Mouse (Mus musculus): ENCODE data around the gene Lgr6. TPM values are rescaled to one million over a fixed set of nuclear protein-coding genes. Genes with fewer than 3 reads are reported as not detected.

Gene Lgr6
- polyA plus RNA-seq, 1 experiment: 1.3 TPM

- 78% methylated on average over 1 of the region's 1 CpGs for WGBS
- no peaks in the 10 kb centered on the region for H3K36me3 ChIP-seq (ENCODE audit: control insufficient read depth, insufficient read depth, low read length)
- H3K27ac ChIP-seq (ENCODE audit: control insufficient read depth, insufficient read depth, low read length): no peak overlapping the region
- no peak overlapping the region for H3K4me3 ChIP-seq (ENCODE audit: control insufficient read depth, insufficient read depth, low read length)
- H3K27me3 ChIP-seq (ENCODE audit: control insufficient read depth, insufficient read depth, low read length): no peaks in the 10 kb centered on the region
- TF ChIP-seq CTCF (IDR thresholded peaks at IDR 0.05; ENCODE audit: borderline replicate concordance, control insufficient read depth, extremely low read depth, insufficient read depth, low read length, poor library complexity) (no peak), POLR2A (IDR thresholded peaks at IDR 0.05; ENCODE audit: control insufficient read depth, extremely low read depth, insufficient read depth, low read length, poor library complexity) (no peak)
- peaks cover 13% of the 10 kb centered on the region for H3K4me1 ChIP-seq (replicated peaks; ENCODE audit: control insufficient read depth, insufficient read depth, low read length)
- no peak for DNase-seq
These were observed 109.1 kb downstream of the Lgr6 start for GRCm38 (mm10) chr1:134995954-134996353.

- TF ChIP-seq POLR2A (IDR thresholded peaks at IDR 0.05; ENCODE audit: control insufficient read depth, extremely low read depth, insufficient read depth, low read length, poor library complexity): no peak
- TF ChIP-seq CTCF (IDR thresholded peaks at IDR 0.05; ENCODE audit: borderline replicate concordance, control insufficient read depth, extremely low read depth, insufficient read depth, low read length, poor library complexity): no peak
- H3K27ac ChIP-seq (ENCODE audit: control insufficient read depth, insufficient read depth, low read length): no peak overlapping the region
- H3K27me3 ChIP-seq (ENCODE audit: control insufficient read depth, insufficient read depth, low read length): no peaks in the 10 kb centered on the region
- 92% methylated on average over 4 of the region's 4 CpGs for WGBS
- H3K4me3 ChIP-seq (ENCODE audit: control insufficient read depth, insufficient read depth, low read length): no peak overlapping the region
- no peaks in the 10 kb centered on the region for H3K36me3 ChIP-seq (ENCODE audit: control insufficient read depth, insufficient read depth, low read length)
- H3K4me1 ChIP-seq (replicated peaks; ENCODE audit: control insufficient read depth, insufficient read depth, low read length): peaks cover 10% of the 10 kb centered on the region
- no peak for DNase-seq
These were observed 109.6 kb downstream of the Lgr6 start for GRCm38 (mm10) chr1:134995437-134995836.

- 97% methylated on average over 3 of the region's 3 CpGs for WGBS
- Histone ChIP-seq H3K36me3 (ENCODE audit: control insufficient read depth, insufficient read depth, low read length) (no peaks in the 10 kb centered on the region), H3K27me3 (ENCODE audit: control insufficient read depth, insufficient read depth, low read length) (no peaks in the 10 kb centered on the region), H3K4me3 (ENCODE audit: control insufficient read depth, insufficient read depth, low read length) (no peak overlapping the region), H3K27ac (ENCODE audit: control insufficient read depth, insufficient read depth, low read length) (no peak overlapping the region), H3K4me1 (replicated peaks; ENCODE audit: control insufficient read depth, insufficient read depth, low read length) (peaks cover 10% of the 10 kb centered on the region)
- DNase-seq: no peak
- TF ChIP-seq POLR2A (IDR thresholded peaks at IDR 0.05; ENCODE audit: control insufficient read depth, extremely low read depth, insufficient read depth, low read length, poor library complexity): no peak
- TF ChIP-seq CTCF (IDR thresholded peaks at IDR 0.05; ENCODE audit: borderline replicate concordance, control insufficient read depth, extremely low read depth, insufficient read depth, low read length, poor library complexity): no peak
These were observed 110.3 kb downstream of the Lgr6 start for GRCm38 (mm10) chr1:134994739-134995138.

GRCm38 (mm10) chr1:134992046-134992645 lies 112.9 kb downstream of the Lgr6 start:
- Histone ChIP-seq H3K4me1 (replicated peaks; ENCODE audit: control insufficient read depth, insufficient read depth, low read length) (peaks cover 17% of the 10 kb centered on the region), H3K36me3 (ENCODE audit: control insufficient read depth, insufficient read depth, low read length) (no peaks in the 10 kb centered on the region), H3K27ac (ENCODE audit: control insufficient read depth, insufficient read depth, low read length) (no peak overlapping the region), H3K27me3 (ENCODE audit: control insufficient read depth, insufficient read depth, low read length) (no peaks in the 10 kb centered on the region; the same call in 1 of the 2 replicates), H3K4me3 (ENCODE audit: control insufficient read depth, insufficient read depth, low read length) (no peak overlapping the region)
- 43% methylated on average over 8 of the region's 8 CpGs for WGBS
- DNase-seq: no peak
- no peak for TF ChIP-seq POLR2A (IDR thresholded peaks at IDR 0.05; ENCODE audit: control insufficient read depth, extremely low read depth, insufficient read depth, low read length, poor library complexity)
- TF ChIP-seq CTCF (IDR thresholded peaks at IDR 0.05; ENCODE audit: borderline replicate concordance, control insufficient read depth, extremely low read depth, insufficient read depth, low read length, poor library complexity): no peak

- no peak overlapping the region for H3K27ac ChIP-seq (ENCODE audit: control insufficient read depth, insufficient read depth, low read length)
- WGBS: 7% methylated on average over 7 of the region's 7 CpGs
These were observed 115.7 kb downstream of the Lgr6 start for GRCm38 (mm10) chr1:134989372-134989771.

GRCm38 (mm10) chr1:134987962-134988341 lies 117.1 kb downstream of the Lgr6 start:
- Histone ChIP-seq H3K36me3 (ENCODE audit: control insufficient read depth, insufficient read depth, low read length) (no peaks in the 10 kb centered on the region), H3K4me1 (replicated peaks; ENCODE audit: control insufficient read depth, insufficient read depth, low read length) (peaks cover 17% of the 10 kb centered on the region), H3K27me3 (ENCODE audit: control insufficient read depth, insufficient read depth, low read length) (no peaks in the 10 kb centered on the region; the same call in 1 of the 2 replicates), H3K4me3 (ENCODE audit: control insufficient read depth, insufficient read depth, low read length) (0 out of 2 replicates have a peak overlapping the region, but pooled peaks have one; percentile 2), H3K27ac (ENCODE audit: control insufficient read depth, insufficient read depth, low read length) (no peak overlapping the region)
- DNase-seq: no peak
- TF ChIP-seq POLR2A (IDR thresholded peaks at IDR 0.05; ENCODE audit: control insufficient read depth, extremely low read depth, insufficient read depth, low read length, poor library complexity) (no peak), CTCF (IDR thresholded peaks at IDR 0.05; ENCODE audit: borderline replicate concordance, control insufficient read depth, extremely low read depth, insufficient read depth, low read length, poor library complexity) (no peak)
- WGBS: 18% methylated on average over 14 of the region's 14 CpGs

More at GRCm38 (mm10) chr1:134989372-134989771, 115.7 kb downstream of the Lgr6 start:
- Histone ChIP-seq H3K27me3 (ENCODE audit: control insufficient read depth, insufficient read depth, low read length) (no peaks in the 10 kb centered on the region; the same call in 1 of the 2 replicates), H3K36me3 (ENCODE audit: control insufficient read depth, insufficient read depth, low read length) (no peaks in the 10 kb centered on the region), H3K4me1 (replicated peaks; ENCODE audit: control insufficient read depth, insufficient read depth, low read length) (peaks cover 17% of the 10 kb centered on the region), H3K4me3 (ENCODE audit: control insufficient read depth, insufficient read depth, low read length) (no peak overlapping the region)
- peak; percentile 76 for DNase-seq
- TF ChIP-seq CTCF (IDR thresholded peaks at IDR 0.05; ENCODE audit: borderline replicate concordance, control insufficient read depth, extremely low read depth, insufficient read depth, low read length, poor library complexity) (no peak), POLR2A (IDR thresholded peaks at IDR 0.05; ENCODE audit: control insufficient read depth, extremely low read depth, insufficient read depth, low read length, poor library complexity) (no peak)

Data from thymus, adult 2 months (tissue).